Comparison of ENCODE assay signal across 9 mouse cellular contexts in the genomic region with DNA sequence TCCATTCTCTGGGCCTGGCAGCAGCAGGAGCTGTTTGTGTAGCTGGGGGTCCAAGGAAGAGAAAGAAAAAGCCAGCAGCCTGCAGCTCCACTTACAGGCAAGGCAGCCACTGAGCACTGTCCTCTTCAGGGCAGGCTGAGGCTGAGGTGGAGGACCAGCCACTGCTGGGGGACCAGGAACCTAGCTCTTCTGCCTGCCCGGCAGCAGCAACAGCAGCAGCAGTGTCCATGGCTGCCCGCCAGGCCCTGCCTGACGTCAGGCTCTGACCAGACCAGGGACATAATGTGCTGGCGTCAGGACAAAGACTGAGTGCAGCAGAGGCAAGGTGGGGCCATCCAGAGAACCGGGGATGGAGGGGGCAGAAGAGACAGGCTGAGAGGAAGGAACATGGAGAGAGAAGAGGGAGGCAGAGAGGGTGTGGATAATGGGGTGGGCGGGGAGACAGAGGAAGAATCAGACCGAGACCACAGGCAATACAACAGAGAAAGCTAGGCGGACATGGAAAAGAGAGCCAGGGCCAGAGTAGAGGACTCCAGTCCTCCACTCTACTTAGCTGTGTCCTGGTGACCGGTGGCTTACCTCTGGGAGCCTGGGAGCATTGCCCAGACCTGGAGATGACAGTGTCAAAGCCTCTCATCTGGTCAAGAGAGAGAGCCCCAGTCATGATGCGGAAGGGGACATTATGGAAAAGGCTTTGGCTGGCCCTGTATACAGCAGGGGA.
A peak's percentile ranks its signal among the peaks of the same experiment; 100 is the strongest.
DNase-seq lines count a peak whose midpoint lies in the region; ATAC-seq lines count a peak whose summit lies in the region.
"Had no signal": no experiment of that assay in that cellular context is flagged by ENCODE, and none has a peak within 500 bp of the region (broad histone marks: within the 10 kb centered on the region; RNA-seq: fewer than 3 reads in every experiment).

No protein-coding gene starts in this region.

- no peak overlapping the region for H3K4me2 ChIP-seq in midbrain, embryonic 15.5 days
- H3K4me2 ChIP-seq in forebrain, embryonic 16.5 days (ENCODE audit: low read length): no peak overlapping the region
- H3K4me2 ChIP-seq: neural tube, embryonic 12.5 days had no signal

- 0 out of 2 replicates have a peak, but pooled peaks have one; percentile 27 for ATAC-seq in midbrain, embryonic 15.5 days (replicated peaks)
- no peak for ATAC-seq in forebrain, embryonic 16.5 days

- no peak overlapping the region for H3K27ac ChIP-seq in midbrain, embryonic 15.5 days
- no peak overlapping the region for H3K27ac ChIP-seq in forebrain, embryonic 16.5 days (ENCODE audit: low read length)
- H3K27ac ChIP-seq: neural tube, embryonic 12.5 days had no signal

- peak; percentile 98 for DNase-seq in adrenal gland, adult 2 months
- peak; percentile 86 to 90 for DNase-seq in cerebellum, postnatal 10 days
- DNase-seq in heart, adult 8-10 months (ENCODE audit: low spot score): peak; percentile 96
- peak; percentile 94 for DNase-seq in kidney, adult 18-20 months
- DNase-seq in left cerebral cortex, postnatal 10 days (ENCODE audit: extremely low spot score in 1 of 2, low spot score in 2 of 2): peak; percentile 45 to 87
- peak; percentile 61 for DNase-seq in urinary bladder, adult 2 months (ENCODE audit: low spot score)

- no peaks in the 10 kb centered on the region for H3K36me3 ChIP-seq in midbrain, embryonic 15.5 days (replicated peaks)
- H3K36me3 ChIP-seq in forebrain, embryonic 16.5 days (ENCODE audit: control insufficient read depth, insufficient read depth): no peaks in the 10 kb centered on the region
- H3K36me3 ChIP-seq: neural tube, embryonic 12.5 days had no signal

- no peaks in the 10 kb centered on the region; the same call in 1 of the 2 replicates for H3K4me1 ChIP-seq in midbrain, embryonic 15.5 days
- peaks cover 9% of the 10 kb centered on the region; the same call in 1 of the 2 replicates for H3K4me1 ChIP-seq in forebrain, embryonic 16.5 days (replicated peaks; ENCODE audit: control insufficient read depth, insufficient read depth, low read length)

- H3K9me3 ChIP-seq in midbrain, embryonic 15.5 days: no peaks in the 10 kb centered on the region
- H3K9me3 ChIP-seq in forebrain, embryonic 16.5 days (ENCODE audit: control insufficient read depth, low read length): no peaks in the 10 kb centered on the region
- H3K9me3 ChIP-seq: neural tube, embryonic 12.5 days had no signal

- no peak overlapping the region for H3K4me3 ChIP-seq in midbrain, embryonic 15.5 days
- H3K4me3 ChIP-seq in forebrain, embryonic 16.5 days (replicated peaks; ENCODE audit: low read length): no peak overlapping the region
- H3K4me3 ChIP-seq: neural tube, embryonic 12.5 days had no signal

- no peak overlapping the region for H3K9ac ChIP-seq in midbrain, embryonic 15.5 days
- no peak overlapping the region for H3K9ac ChIP-seq in forebrain, embryonic 16.5 days (replicated peaks; ENCODE audit: low read depth, low read length)
- H3K9ac ChIP-seq: neural tube, embryonic 12.5 days had no signal

- WGBS in midbrain, embryonic 15.5 days: 37% methylated on average over 10 of the region's 10 CpGs
- 36% methylated on average over 10 of the region's 10 CpGs for whole genome bisulfite sequencing in forebrain, embryonic 16.5 days

- no peaks in the 10 kb centered on the region for H3K27me3 ChIP-seq in midbrain, embryonic 15.5 days (replicated peaks)
- H3K27me3 ChIP-seq in forebrain, embryonic 16.5 days (replicated peaks; ENCODE audit: control insufficient read depth, insufficient read depth, low read length): no peaks in the 10 kb centered on the region
- H3K27me3 ChIP-seq: neural tube, embryonic 12.5 days had no signal

- intact Hi-C loops in left cerebral cortex, postnatal 10 days (cut with DNase I): no loop called here
